Mouse (Mus musculus) kidney, embryonic 15.5 days (tissue): ENCODE data around the gene Tmem179b. TPM values are rescaled to one million over a fixed set of nuclear protein-coding genes. Genes with fewer than 3 reads are reported as not detected.

ENCODE experiments used
- ATAC-seq: fragments of 200-750 bp; cut with Nextera tagmentation; replicated peaks from 2 replicates; pipeline ENCODE4 v1.8.0; 2017; ENCODE audit warnings: moderate TSS enrichment; ENCODE audit not compliant: low FRiP score
- H3K27ac ChIP-seq: fragments of 300-500 bp; sonication (generic); 2 replicates; pipeline ENCODE4 v1.5.1; 2015; ENCODE audit warnings: mild to moderate bottlenecking, inconsistent platforms
- H3K27me3 ChIP-seq: fragments of 300-500 bp; sonication (generic); 2 replicates; pipeline ENCODE4 v1.6.1; 2015; ENCODE audit warnings: inconsistent platforms
- H3K36me3 ChIP-seq: fragments of 300-500 bp; sonication (generic); 2 replicates; pipeline ENCODE4 v1.6.1; 2015; ENCODE audit warnings: inconsistent platforms
- H3K4me1 ChIP-seq: fragments of 300-500 bp; sonication (generic); 2 replicates; pipeline ENCODE4 v1.6.1; 2015; ENCODE audit warnings: inconsistent platforms
- H3K4me2 ChIP-seq: fragments of 300-500 bp; sonication (generic); 2 replicates; pipeline ENCODE4 v1.6.1; 2015; ENCODE audit warnings: moderate library complexity, mild to moderate bottlenecking, inconsistent platforms
- H3K4me3 ChIP-seq: fragments of 300-500 bp; sonication (generic); replicated peaks from 2 replicates; pipeline ENCODE4 v1.5.1; 2015; ENCODE audit warnings: mild to moderate bottlenecking, inconsistent platforms
- H3K9ac ChIP-seq: fragments of 300-500 bp; sonication (generic); 2 replicates; pipeline ENCODE4 v1.6.1; 2015; ENCODE audit warnings: mild to moderate bottlenecking, inconsistent platforms
- H3K9me3 ChIP-seq: fragments of 300-500 bp; sonication (generic); replicated peaks from 2 replicates; pipeline ENCODE4 v1.6.1; 2016; ENCODE audit warnings: inconsistent platforms
- WGBS: fragments of 180-500 bp; shearing (Covaris S2); methylation state at CpG from one replicate; pipeline ENCODE4 v1.1.7; 2015; ENCODE audit warnings: mixed read lengths; 5-methylcytosine and 5-hydroxymethylcytosine counted together
- polyA plus RNA-seq: library from polyadenylated mRNA; unstranded; fragments of >200 nt; fragmentation: Nextera tagmentation; extraction: Ambion mirVana; gene quantifications from 2 replicates; pipeline ENCODE4 v1.2.1, GENCODE M21; 2015

Gene Tmem179b
- polyA plus RNA-seq, 1 experiment from 2014 or later = 85.6 TPM

GRCm38 (mm10) chr19:8772996-8773395, 1.3 kb downstream of the Tmem179b start:
- WGBS = 80% methylated on average over 5 of the region's 5 CpGs
- peak overlapping the region; percentile 85; the same call in 1 of the 2 replicates for H3K9ac ChIP-seq
- peak overlapping the region; percentile 98; the same call in 1 of the 2 replicates for H3K27ac ChIP-seq
- no peak for ATAC-seq
- peaks cover 54% of the 10 kb centered on the region for H3K36me3 ChIP-seq
- peak overlapping the region; percentile 75 for H3K4me2 ChIP-seq
- no peaks in the 10 kb centered on the region for H3K9me3 ChIP-seq
- peaks cover 42% of the 10 kb centered on the region for H3K4me1 ChIP-seq
- H3K27me3 ChIP-seq = no peaks in the 10 kb centered on the region
- H3K4me3 ChIP-seq = peak overlapping the region; percentile 68

GRCm38 (mm10) chr19:8770567-8771270, 3.5 kb downstream of the Tmem179b start, which contains the start of gene Tmem223:
Gene Tmem223, plus strand, starts transcription at chr19:8770996.
- H3K9ac ChIP-seq = peak within 1 kb of the TSS; percentile 94
- H3K4me2 ChIP-seq = peak within 1 kb of the TSS; percentile 71

GRCm38 (mm10) chr19:8765562-8765961, 8.7 kb downstream of the Tmem179b start:
- Histone ChIP-seq H3K4me2 (no peak overlapping the region), H3K4me3 (no peak overlapping the region), H3K4me1 (peaks cover 6% of the 10 kb centered on the region), H3K27ac (no peak overlapping the region), H3K9me3 (peaks cover 3% of the 10 kb centered on the region), H3K9ac (no peak overlapping the region), H3K36me3 (peaks cover 88% of the 10 kb centered on the region), H3K27me3 (no peaks in the 10 kb centered on the region)
- no peak for ATAC-seq
- 96% methylated on average over 9 of the region's 9 CpGs for WGBS

More at GRCm38 (mm10) chr19:8770567-8771270, 3.5 kb downstream of the Tmem179b start, which contains the start of gene Tmem223:
- Histone ChIP-seq H3K4me3 (peak within 1 kb of the TSS; percentile 77), H3K9me3 (no peaks in the 10 kb centered on the region), H3K27me3 (no peaks in the 10 kb centered on the region), H3K27ac (peak within 1 kb of the TSS; percentile 93), H3K36me3 (peaks cover 68% of the 10 kb centered on the region), H3K4me1 (peaks cover 36% of the 10 kb centered on the region)
- 0 out of 2 replicates have a peak, but pooled peaks have one; percentile 26 for ATAC-seq
- WGBS = 19% methylated on average over 29 of the region's 29 CpGs

- Histone ChIP-seq H3K9ac (no peak overlapping the region), H3K4me2 (no peak overlapping the region), H3K27me3 (no peaks in the 10 kb centered on the region), H3K36me3 (peaks cover 66% of the 10 kb centered on the region), H3K4me3 (no peak overlapping the region), H3K4me1 (peaks cover 6% of the 10 kb centered on the region), H3K9me3 (peaks cover 3% of the 10 kb centered on the region), H3K27ac (no peak overlapping the region)
- WGBS = 95% methylated on average over 4 of the region's 4 CpGs
- ATAC-seq = no peak
These were observed 11.0 kb downstream of the Tmem179b start for GRCm38 (mm10) chr19:8763276-8763675.

- H3K27ac ChIP-seq = no peak overlapping the region
- 93% methylated on average over 2 of the region's 2 CpGs for WGBS
These were observed 13.5 kb downstream of the Tmem179b start for GRCm38 (mm10) chr19:8760757-8761156.

GRCm38 (mm10) chr19:8758899-8759298, 15.4 kb downstream of the Tmem179b start:
- WGBS = 87% methylated on average over 2 of the region's 2 CpGs
- Histone ChIP-seq H3K27ac (no peak overlapping the region), H3K9ac (no peak overlapping the region), H3K4me3 (0 out of 2 replicates have a peak overlapping the region, but pooled peaks have one; percentile 79), H3K4me1 (peaks cover 22% of the 10 kb centered on the region), H3K9me3 (no peaks in the 10 kb centered on the region), H3K27me3 (no peaks in the 10 kb centered on the region), H3K36me3 (peaks cover 40% of the 10 kb centered on the region), H3K4me2 (peak overlapping the region; percentile 71; the same call in 1 of the 2 replicates)
- no peak for ATAC-seq

More at GRCm38 (mm10) chr19:8760757-8761156, 13.5 kb downstream of the Tmem179b start:
- Histone ChIP-seq H3K4me2 (no peak overlapping the region), H3K4me1 (peaks cover 16% of the 10 kb centered on the region), H3K36me3 (peaks cover 42% of the 10 kb centered on the region), H3K27me3 (no peaks in the 10 kb centered on the region), H3K9me3 (peaks cover 3% of the 10 kb centered on the region), H3K9ac (no peak overlapping the region), H3K4me3 (no peak overlapping the region)
- no peak for ATAC-seq

- no peaks in the 10 kb centered on the region for H3K9me3 ChIP-seq
- H3K36me3 ChIP-seq = peaks cover 40% of the 10 kb centered on the region
- peak overlapping the region; percentile 71 for H3K4me2 ChIP-seq
- peak overlapping the region; percentile 93 for H3K27ac ChIP-seq
- WGBS = 4% methylated on average over 14 of the region's 14 CpGs
- peaks cover 22% of the 10 kb centered on the region for H3K4me1 ChIP-seq
- ATAC-seq = 0 out of 2 replicates have a peak, but pooled peaks have one; percentile 3
- H3K9ac ChIP-seq = peak overlapping the region; percentile 94
- peak overlapping the region; percentile 79 for H3K4me3 ChIP-seq
- H3K27me3 ChIP-seq = no peaks in the 10 kb centered on the region
These were observed 16.7 kb downstream of the Tmem179b start for GRCm38 (mm10) chr19:8757471-8757998.

- ATAC-seq = peak; percentile 95
- Histone ChIP-seq H3K27ac (peak within 1 kb of the TSS; percentile 93), H3K4me2 (peak within 1 kb of the TSS; percentile 71), H3K9ac (peak within 1 kb of the TSS; percentile 94), H3K4me3 (peak within 1 kb of the TSS; percentile 79), H3K27me3 (no peaks in the 10 kb centered on the region), H3K4me1 (peaks cover 22% of the 10 kb centered on the region), H3K9me3 (no peaks in the 10 kb centered on the region), H3K36me3 (peaks cover 41% of the 10 kb centered on the region)
- under 1% methylated on average over 73 of the region's 75 CpGs for WGBS
These were observed 17.5 kb downstream of the Tmem179b start, which contains the start of gene Nxf1 for GRCm38 (mm10) chr19:8756635-8757387. Gene Nxf1, plus strand, starts transcription at chr19:8757073.

DNA sequence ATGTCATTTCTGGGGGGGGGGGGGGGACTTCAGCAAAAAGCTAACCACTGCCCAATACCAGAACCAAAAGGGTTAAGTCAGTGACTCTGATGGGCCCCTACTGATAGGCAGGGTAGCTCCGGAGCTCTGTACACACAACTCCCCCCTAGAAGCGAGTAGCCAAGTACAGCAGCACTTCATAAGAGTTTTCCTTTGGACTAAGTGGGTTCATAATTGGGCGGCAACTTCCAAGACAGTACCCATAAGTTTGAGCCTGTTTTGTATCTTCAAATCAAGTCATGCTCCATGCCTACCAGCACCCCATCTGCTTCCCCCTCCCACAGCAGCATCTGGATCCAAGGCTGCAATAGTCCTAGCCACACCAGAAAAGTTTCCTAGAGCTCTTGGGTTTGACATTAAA, 18.6 kb downstream of the Tmem179b start:
- no peaks in the 10 kb centered on the region for H3K9me3 ChIP-seq
- WGBS = 67% methylated on average over 3 of the region's 3 CpGs
- peak overlapping the region; percentile 71 for H3K4me2 ChIP-seq
- peak overlapping the region; percentile 79 for H3K4me3 ChIP-seq
- peaks cover 22% of the 10 kb centered on the region for H3K4me1 ChIP-seq
- ATAC-seq = no peak
- H3K27ac ChIP-seq = no peak overlapping the region
- no peak overlapping the region for H3K9ac ChIP-seq
- H3K36me3 ChIP-seq = peaks cover 50% of the 10 kb centered on the region
- H3K27me3 ChIP-seq = no peaks in the 10 kb centered on the region

- Histone ChIP-seq H3K27me3 (no peaks in the 10 kb centered on the region), H3K9ac (no peak overlapping the region), H3K36me3 (peaks cover 98% of the 10 kb centered on the region), H3K27ac (no peak overlapping the region), H3K4me2 (no peak overlapping the region), H3K4me1 (peaks cover 10% of the 10 kb centered on the region), H3K4me3 (no peak overlapping the region), H3K9me3 (no peaks in the 10 kb centered on the region)
- 66% methylated on average over 2 of the region's 2 CpGs for WGBS
- ATAC-seq = no peak
These were observed 26.9 kb downstream of the Tmem179b start for GRCm38 (mm10) chr19:8747368-8747767.

DNA sequence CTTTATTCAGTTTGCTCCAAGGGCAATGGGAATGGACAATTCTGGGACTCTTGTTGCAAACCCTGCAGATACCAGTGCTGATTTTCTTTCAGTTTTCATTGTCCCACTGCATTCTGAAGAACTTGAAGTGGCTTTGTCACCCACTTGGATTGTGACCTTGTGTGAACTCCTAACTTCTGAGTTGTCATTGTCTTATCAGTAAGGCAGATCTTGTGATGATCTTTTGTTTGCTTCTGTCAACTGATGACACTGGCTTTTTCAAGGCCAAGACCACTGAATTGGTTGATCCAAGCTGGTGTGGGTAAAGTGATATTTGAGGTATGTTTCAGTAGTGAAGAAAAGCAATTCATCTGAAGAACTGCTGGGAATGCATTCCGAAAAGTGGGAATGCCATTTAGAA, 28.9 kb downstream of the Tmem179b start:
- Histone ChIP-seq H3K4me2 (no peak overlapping the region), H3K27ac (no peak overlapping the region), H3K9me3 (no peaks in the 10 kb centered on the region), H3K4me3 (no peak overlapping the region), H3K4me1 (peaks cover 19% of the 10 kb centered on the region), H3K27me3 (no peaks in the 10 kb centered on the region), H3K9ac (no peak overlapping the region), H3K36me3 (peaks cover 84% of the 10 kb centered on the region)
- no peak for ATAC-seq
- 94% methylated on average over 1 of the region's 1 CpGs for whole genome bisulfite sequencing
